Mouse (Mus musculus): ENCODE measurements around the gene Arhgap21. TPM values are rescaled to one million over a fixed set of nuclear protein-coding genes. Genes with fewer than 3 reads are reported as not detected.

Arhgap21 gene
- polyA plus RNA-seq, 1 experiment from 2014 or later: 14.8 TPM

- H3K4me3 ChIP-seq (ENCODE audit: low read length): peak overlapping the region; percentile 96
- peak overlapping the region; percentile 99 for H3K9ac ChIP-seq (ENCODE audit: low read length)
- no peaks in the 10 kb centered on the region for H3K9me3 ChIP-seq (replicated peaks; ENCODE audit: control insufficient read depth, low read length)
- under 1% methylated on average over 49 of the region's 49 CpGs for WGBS
- H3K4me1 ChIP-seq (ENCODE audit: control insufficient read depth, insufficient read depth, low read length): peaks cover 30% of the 10 kb centered on the region
- no peaks in the 10 kb centered on the region for H3K27me3 ChIP-seq (ENCODE audit: control insufficient read depth, insufficient read depth, low read length)
- H3K27ac ChIP-seq (ENCODE audit: low read length): peak overlapping the region; percentile 100
- peak overlapping the region; percentile 86 for H3K4me2 ChIP-seq (ENCODE audit: low read depth, low read length)
- ATAC-seq (replicated peaks; ENCODE audit: extremely low read depth, insufficient read depth, low FRiP score): peak; percentile 93
- H3K36me3 ChIP-seq (ENCODE audit: control insufficient read depth, insufficient read depth): no peaks in the 10 kb centered on the region
Observed at GRCm38 (mm10) chr2:20969201-20970200, 820 bp upstream of the Arhgap21 start.

GRCm38 (mm10) chr2:20967646-20968351 is 882 bp downstream of the Arhgap21 start:
- Histone ChIP-seq H3K9ac (ENCODE audit: low read length) (peak overlapping the region; percentile 99), H3K27ac (ENCODE audit: low read length) (peak overlapping the region; percentile 100), H3K4me2 (ENCODE audit: low read depth, low read length) (peak overlapping the region; percentile 86), H3K9me3 (replicated peaks; ENCODE audit: control insufficient read depth, low read length) (no peaks in the 10 kb centered on the region), H3K4me3 (ENCODE audit: low read length) (peak overlapping the region; percentile 96), H3K36me3 (ENCODE audit: control insufficient read depth, insufficient read depth) (no peaks in the 10 kb centered on the region), H3K4me1 (ENCODE audit: control insufficient read depth, insufficient read depth, low read length) (peaks cover 40% of the 10 kb centered on the region), H3K27me3 (ENCODE audit: control insufficient read depth, insufficient read depth, low read length) (no peaks in the 10 kb centered on the region)
- WGBS: under 1% methylated on average over 57 of the region's 57 CpGs
- no peak for ATAC-seq (replicated peaks; ENCODE audit: extremely low read depth, insufficient read depth, low FRiP score)

- no peak for ATAC-seq (replicated peaks; ENCODE audit: extremely low read depth, insufficient read depth, low FRiP score)
- WGBS: 1% methylated on average over 13 of the region's 13 CpGs
- H3K27me3 ChIP-seq (ENCODE audit: control insufficient read depth, insufficient read depth, low read length): no peaks in the 10 kb centered on the region
- H3K4me1 ChIP-seq (ENCODE audit: control insufficient read depth, insufficient read depth, low read length): peaks cover 47% of the 10 kb centered on the region
- H3K9ac ChIP-seq (ENCODE audit: low read length): peak overlapping the region; percentile 99
- no peaks in the 10 kb centered on the region for H3K9me3 ChIP-seq (replicated peaks; ENCODE audit: control insufficient read depth, low read length)
- H3K4me2 ChIP-seq (ENCODE audit: low read depth, low read length): peak overlapping the region; percentile 86
- H3K4me3 ChIP-seq (ENCODE audit: low read length): peak overlapping the region; percentile 96
- no peaks in the 10 kb centered on the region for H3K36me3 ChIP-seq (ENCODE audit: control insufficient read depth, insufficient read depth)
- peak overlapping the region; percentile 100 for H3K27ac ChIP-seq (ENCODE audit: low read length)
Observed at GRCm38 (mm10) chr2:20967101-20967645, 1.5 kb downstream of the Arhgap21 start.

- Histone ChIP-seq H3K4me2 (ENCODE audit: low read depth, low read length) (peak overlapping the region; percentile 86), H3K9ac (ENCODE audit: low read length) (peak overlapping the region; percentile 99), H3K4me3 (ENCODE audit: low read length) (peak overlapping the region; percentile 96), H3K4me1 (ENCODE audit: control insufficient read depth, insufficient read depth, low read length) (peaks cover 47% of the 10 kb centered on the region), H3K9me3 (replicated peaks; ENCODE audit: control insufficient read depth, low read length) (no peaks in the 10 kb centered on the region), H3K27me3 (ENCODE audit: control insufficient read depth, insufficient read depth, low read length) (no peaks in the 10 kb centered on the region), H3K36me3 (ENCODE audit: control insufficient read depth, insufficient read depth) (no peaks in the 10 kb centered on the region), H3K27ac (ENCODE audit: low read length) (peak overlapping the region; percentile 100)
- WGBS: 22% methylated on average over 18 of the region's 18 CpGs
- no peak for ATAC-seq (replicated peaks; ENCODE audit: extremely low read depth, insufficient read depth, low FRiP score)
Observed at GRCm38 (mm10) chr2:20966176-20967100, 2.2 kb downstream of the Arhgap21 start.

- Histone ChIP-seq H3K27ac (ENCODE audit: low read length) (no peak overlapping the region), H3K9ac (ENCODE audit: low read length) (peak overlapping the region; percentile 99), H3K27me3 (ENCODE audit: control insufficient read depth, insufficient read depth, low read length) (no peaks in the 10 kb centered on the region), H3K4me2 (ENCODE audit: low read depth, low read length) (peak overlapping the region; percentile 86), H3K9me3 (replicated peaks; ENCODE audit: control insufficient read depth, low read length) (no peaks in the 10 kb centered on the region), H3K4me1 (ENCODE audit: control insufficient read depth, insufficient read depth, low read length) (peaks cover 56% of the 10 kb centered on the region), H3K4me3 (ENCODE audit: low read length) (peak overlapping the region; percentile 96), H3K36me3 (ENCODE audit: control insufficient read depth, insufficient read depth) (no peaks in the 10 kb centered on the region)
- ATAC-seq (replicated peaks; ENCODE audit: extremely low read depth, insufficient read depth, low FRiP score): no peak
- WGBS: 69% methylated on average over 3 of the region's 3 CpGs
Observed at GRCm38 (mm10) chr2:20965361-20965760, 3.3 kb downstream of the Arhgap21 start.

- H3K4me3 ChIP-seq (ENCODE audit: low read length): no peak overlapping the region
- H3K4me1 ChIP-seq (ENCODE audit: control insufficient read depth, insufficient read depth, low read length): peaks cover 57% of the 10 kb centered on the region
- no peaks in the 10 kb centered on the region for H3K36me3 ChIP-seq (ENCODE audit: control insufficient read depth, insufficient read depth)
- no peak for ATAC-seq (replicated peaks; ENCODE audit: extremely low read depth, insufficient read depth, low FRiP score)
- peak overlapping the region; percentile 39 for H3K4me2 ChIP-seq (ENCODE audit: low read depth, low read length)
- H3K9me3 ChIP-seq (replicated peaks; ENCODE audit: control insufficient read depth, low read length): no peaks in the 10 kb centered on the region
- H3K27ac ChIP-seq (ENCODE audit: low read length): no peak overlapping the region
- H3K9ac ChIP-seq (ENCODE audit: low read length): 0 out of 2 replicates have a peak overlapping the region, but pooled peaks have one; percentile 30
- no peaks in the 10 kb centered on the region for H3K27me3 ChIP-seq (ENCODE audit: control insufficient read depth, insufficient read depth, low read length)
Observed at GRCm38 (mm10) chr2:20964461-20964860, 4.2 kb downstream of the Arhgap21 start.

- peak overlapping the region; percentile 81 for H3K27ac ChIP-seq (ENCODE audit: low read length)
- no peaks in the 10 kb centered on the region for H3K27me3 ChIP-seq (ENCODE audit: control insufficient read depth, insufficient read depth, low read length)
- H3K4me3 ChIP-seq (ENCODE audit: low read length): peak overlapping the region; percentile 15
Observed at GRCm38 (mm10) chr2:20963226-20963805, 5.4 kb downstream of the Arhgap21 start.

GRCm38 (mm10) chr2:20962284-20962683 is 6.4 kb downstream of the Arhgap21 start:
- H3K4me2 ChIP-seq (ENCODE audit: low read depth, low read length): peak overlapping the region; percentile 55
- H3K4me3 ChIP-seq (ENCODE audit: low read length): peak overlapping the region; percentile 23
- H3K36me3 ChIP-seq (ENCODE audit: control insufficient read depth, insufficient read depth): peaks cover 3% of the 10 kb centered on the region; the same call in 1 of the 2 replicates
- 25% methylated on average over 2 of the region's 2 CpGs for WGBS
- H3K4me1 ChIP-seq (ENCODE audit: control insufficient read depth, insufficient read depth, low read length): peaks cover 64% of the 10 kb centered on the region
- peak overlapping the region; percentile 81 for H3K27ac ChIP-seq (ENCODE audit: low read length)
- peak; percentile 21; the same call in 1 of the 2 replicates for ATAC-seq (replicated peaks; ENCODE audit: extremely low read depth, insufficient read depth, low FRiP score)
- no peaks in the 10 kb centered on the region for H3K9me3 ChIP-seq (replicated peaks; ENCODE audit: control insufficient read depth, low read length)
- no peaks in the 10 kb centered on the region for H3K27me3 ChIP-seq (ENCODE audit: control insufficient read depth, insufficient read depth, low read length)
- H3K9ac ChIP-seq (ENCODE audit: low read length): peak overlapping the region; percentile 59

More at GRCm38 (mm10) chr2:20963226-20963805, 5.4 kb downstream of the Arhgap21 start:
- Histone ChIP-seq H3K4me2 (ENCODE audit: low read depth, low read length) (peak overlapping the region; percentile 45), H3K9ac (ENCODE audit: low read length) (peak overlapping the region; percentile 54), H3K36me3 (ENCODE audit: control insufficient read depth, insufficient read depth) (peaks cover 1% of the 10 kb centered on the region; the same call in 1 of the 2 replicates), H3K9me3 (replicated peaks; ENCODE audit: control insufficient read depth, low read length) (no peaks in the 10 kb centered on the region), H3K4me1 (ENCODE audit: control insufficient read depth, insufficient read depth, low read length) (peaks cover 64% of the 10 kb centered on the region)
- 30% methylated on average over 5 of the region's 5 CpGs for WGBS
- no peak for ATAC-seq (replicated peaks; ENCODE audit: extremely low read depth, insufficient read depth, low FRiP score)
